Mouse (Mus musculus) hindbrain, postnatal 0 days (tissue): ENCODE data around the gene Sgf29. TPM values are rescaled to one million over a fixed set of nuclear protein-coding genes. Genes with fewer than 3 reads are reported as not detected.
"Not testable (repeated sequence)": the region's sequence is repeated elsewhere in the genome, so short reads cannot be mapped to it uniquely, and the experiment has no call there.

Source experiments
- ATAC-seq: fragments of 200-750 bp; cut with Nextera tagmentation; 2 replicates; pipeline ENCODE4 v1.8.0; 2017; ENCODE audit warnings: mild to moderate bottlenecking, moderate TSS enrichment, moderate library complexity
- DNase-seq: peaks from one replicate; pipeline ENCODE4 v3.0.0-alpha.2; 2015; ENCODE audit warnings: low spot score
- H3K27ac ChIP-seq: fragments of 300-500 bp; sonication (generic); 2 replicates; pipeline ENCODE4 v1.5.1; 2014; ENCODE audit warnings: mild to moderate bottlenecking
- H3K27me3 ChIP-seq: fragments of 300-500 bp; sonication (generic); 2 replicates; pipeline ENCODE4 v1.6.1; 2014; ENCODE audit warnings: low read length, mixed read lengths; ENCODE audit not compliant: insufficient read depth
- H3K36me3 ChIP-seq: fragments of 300-500 bp; sonication (generic); 2 replicates; pipeline ENCODE4 v1.6.1; 2014; ENCODE audit warnings: low read length, mixed read lengths; ENCODE audit not compliant: insufficient read depth
- H3K4me1 ChIP-seq: fragments of 300-500 bp; sonication (generic); 2 replicates; pipeline ENCODE4 v1.6.1; 2014; ENCODE audit warnings: antibody characterized with exemption, low read length, mixed read lengths; ENCODE audit not compliant: insufficient read depth
- H3K4me2 ChIP-seq: fragments of 300-500 bp; sonication (generic); 2 replicates; pipeline ENCODE4 v1.6.1; 2014; ENCODE audit warnings: low read depth, mild to moderate bottlenecking, low read length, moderate library complexity, mixed read lengths
- H3K4me3 ChIP-seq: fragments of 300-500 bp; sonication (generic); 2 replicates; pipeline ENCODE4 v1.5.1; 2014; ENCODE audit warnings: low read length
- H3K9ac ChIP-seq: fragments of 300-500 bp; sonication (generic); replicated peaks from 2 replicates; pipeline ENCODE4 v1.6.1; 2014; ENCODE audit warnings: mild to moderate bottlenecking, low read length, moderate library complexity, mixed read lengths
- H3K9me3 ChIP-seq: fragments of 300-500 bp; sonication (generic); 2 replicates; pipeline ENCODE4 v1.6.1; 2016; ENCODE audit warnings: low read length, mixed read lengths
- CTCF ChIP-seq: IDR thresholded peaks from 2 replicates; pipeline ENCODE4 v1.5.1; 2016; ENCODE audit warnings: antibody characterized with exemption, control low read depth, low read depth
- WGBS: fragments of 180-500 bp; shearing (Covaris S2); extraction: QIAGEN DNeasy Blood & Tissue Kit; methylation state at CpG from one replicate; pipeline ENCODE4 v1.1.7; 2014; 5-methylcytosine and 5-hydroxymethylcytosine counted together
- polyA plus RNA-seq: library from polyadenylated mRNA; unstranded; fragments of >200 nt; fragmentation: Nextera tagmentation; extraction: Ambion mirVana; gene quantifications from 2 replicates; pipeline ENCODE4 v1.2.1, GENCODE M21; 2015
- total RNA-seq: library from RNA; depleted of rRNA; stranded (reverse); fragments of >200 nt; gene quantifications from 2 replicates; pipeline ENCODE4 v1.2.3, GENCODE M21; 2014

Gene Sgf29
- total and polyA plus RNA-seq, 2 experiments from 2014 or later = 36.3 to 47.0 TPM

- peak; percentile 73 for TF ChIP-seq CTCF
- no peaks in the 10 kb centered on the region for H3K9me3 ChIP-seq
- no peaks in the 10 kb centered on the region for H3K27me3 ChIP-seq
- WGBS = 23% methylated on average over 4 of the region's 4 CpGs
- DNase-seq = peak; percentile 51
- no peak overlapping the region for H3K27ac ChIP-seq
- ATAC-seq = no peak
- H3K4me3 ChIP-seq = no peak overlapping the region
- H3K36me3 ChIP-seq = no peaks in the 10 kb centered on the region
- no peaks in the 10 kb centered on the region for H3K4me1 ChIP-seq
- no peak overlapping the region for H3K9ac ChIP-seq
- no peak overlapping the region for H3K4me2 ChIP-seq
Measured at GRCm38 (mm10) chr7:126636733-126637520, 12.2 kb upstream of the Sgf29 start.

- H3K27ac ChIP-seq = no peak overlapping the region
- 71% methylated on average over 5 of the region's 5 CpGs for WGBS
- no peak overlapping the region for H3K4me2 ChIP-seq
- TF ChIP-seq CTCF = peak; percentile 33; the same call in 1 of the 2 replicates
- no peaks in the 10 kb centered on the region for H3K27me3 ChIP-seq
- H3K4me1 ChIP-seq = no peaks in the 10 kb centered on the region
- DNase-seq = no peak
- no peak overlapping the region for H3K4me3 ChIP-seq
- H3K9me3 ChIP-seq = no peaks in the 10 kb centered on the region
- no peak overlapping the region for H3K9ac ChIP-seq
- H3K36me3 ChIP-seq = no peaks in the 10 kb centered on the region
- ATAC-seq = no peak
Measured at GRCm38 (mm10) chr7:126642545-126643243, 6.4 kb upstream of the Sgf29 start.

- TF ChIP-seq CTCF = peak; percentile 77
- H3K36me3 ChIP-seq, H3K4me2 ChIP-seq, H3K9me3 ChIP-seq, ATAC-seq, H3K4me3 ChIP-seq, H3K27ac ChIP-seq, H3K27me3 ChIP-seq, H3K9ac ChIP-seq, H3K4me1 ChIP-seq: not testable (repeated sequence)
- 61% methylated on average over 2 of the region's 3 CpGs for WGBS
- DNase-seq = peak; percentile 66
Measured at GRCm38 (mm10) chr7:126643244-126643617, 5.9 kb upstream of the Sgf29 start.

- WGBS = 72% methylated on average over 3 of the region's 3 CpGs
- TF ChIP-seq CTCF = no peak
- Histone ChIP-seq H3K9me3 (no peaks in the 10 kb centered on the region), H3K36me3 (no peaks in the 10 kb centered on the region), H3K4me2 (no peak overlapping the region), H3K4me1 (no peaks in the 10 kb centered on the region), H3K4me3 (no peak overlapping the region), H3K27ac (no peak overlapping the region), H3K27me3 (no peaks in the 10 kb centered on the region), H3K9ac (no peak overlapping the region)
- ATAC-seq = no peak
- no peak for DNase-seq
Measured at GRCm38 (mm10) chr7:126644345-126644744, 4.8 kb upstream of the Sgf29 start.

- H3K36me3 ChIP-seq = no peaks in the 10 kb centered on the region
Measured at GRCm38 (mm10) chr7:126644914-126645313, 4.2 kb upstream of the Sgf29 start.

GRCm38 (mm10) chr7:126645708-126646107 lies 3.4 kb upstream of the Sgf29 start:
- H3K9me3 ChIP-seq = no peaks in the 10 kb centered on the region
- TF ChIP-seq CTCF = no peak
- no peaks in the 10 kb centered on the region for H3K36me3 ChIP-seq
- no peak overlapping the region for H3K27ac ChIP-seq
- no peaks in the 10 kb centered on the region for H3K27me3 ChIP-seq
- no peaks in the 10 kb centered on the region; the same call in 1 of the 2 replicates for H3K4me1 ChIP-seq
- H3K9ac ChIP-seq = no peak overlapping the region
- DNase-seq = no peak
- H3K4me2 ChIP-seq = no peak overlapping the region
- WGBS = 65% methylated on average over 5 of the region's 5 CpGs
- ATAC-seq = no peak
- H3K4me3 ChIP-seq = no peak overlapping the region

More at GRCm38 (mm10) chr7:126644914-126645313, 4.2 kb upstream of the Sgf29 start:
- Histone ChIP-seq H3K9me3 (no peaks in the 10 kb centered on the region), H3K9ac (no peak overlapping the region), H3K27ac (no peak overlapping the region), H3K4me2 (no peak overlapping the region), H3K27me3 (no peaks in the 10 kb centered on the region), H3K4me1 (no peaks in the 10 kb centered on the region), H3K4me3 (no peak overlapping the region)
- no peak for TF ChIP-seq CTCF
- no peak for ATAC-seq
- no peak for DNase-seq
